Mouse (Mus musculus) ovary, adult 18-20 months (tissue): ENCODE data around the gene Hbq1a.
"Not testable (repeated sequence)": the region's sequence is repeated elsewhere in the genome, so short reads cannot be mapped to it uniquely, and the experiment has no call there.

ENCODE experiments used
- DNase-seq: peaks from one replicate; pipeline ENCODE4 v3.0.0; 2022; ENCODE audit warnings: low spot score, mixed read lengths

Hbq1a gene

DNA sequence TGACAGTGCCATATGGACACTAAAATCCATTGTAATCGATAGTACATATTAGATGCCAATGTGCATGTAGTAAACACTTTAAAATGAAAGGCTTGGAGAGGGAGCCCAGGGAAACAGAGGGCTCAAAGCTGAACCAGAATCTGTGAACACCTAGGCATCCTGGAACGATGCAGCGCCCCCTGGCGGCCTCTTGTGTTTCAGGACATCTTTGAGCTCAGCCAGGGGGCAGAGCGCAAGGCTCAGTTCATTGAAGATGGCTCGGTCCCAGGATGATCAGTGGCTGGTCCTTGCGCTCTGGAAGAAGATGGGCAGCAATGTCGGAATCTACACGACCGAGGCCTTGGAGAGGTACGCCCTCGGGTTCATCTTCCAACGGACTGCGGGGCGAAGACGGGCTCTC lies at the start of gene Hbq1a:
TSS of gene Hbq1a (plus strand) at position 205 of the 400 bp plus-strand sequence.
- DNase-seq, result not testable (repeated sequence)

DNA sequence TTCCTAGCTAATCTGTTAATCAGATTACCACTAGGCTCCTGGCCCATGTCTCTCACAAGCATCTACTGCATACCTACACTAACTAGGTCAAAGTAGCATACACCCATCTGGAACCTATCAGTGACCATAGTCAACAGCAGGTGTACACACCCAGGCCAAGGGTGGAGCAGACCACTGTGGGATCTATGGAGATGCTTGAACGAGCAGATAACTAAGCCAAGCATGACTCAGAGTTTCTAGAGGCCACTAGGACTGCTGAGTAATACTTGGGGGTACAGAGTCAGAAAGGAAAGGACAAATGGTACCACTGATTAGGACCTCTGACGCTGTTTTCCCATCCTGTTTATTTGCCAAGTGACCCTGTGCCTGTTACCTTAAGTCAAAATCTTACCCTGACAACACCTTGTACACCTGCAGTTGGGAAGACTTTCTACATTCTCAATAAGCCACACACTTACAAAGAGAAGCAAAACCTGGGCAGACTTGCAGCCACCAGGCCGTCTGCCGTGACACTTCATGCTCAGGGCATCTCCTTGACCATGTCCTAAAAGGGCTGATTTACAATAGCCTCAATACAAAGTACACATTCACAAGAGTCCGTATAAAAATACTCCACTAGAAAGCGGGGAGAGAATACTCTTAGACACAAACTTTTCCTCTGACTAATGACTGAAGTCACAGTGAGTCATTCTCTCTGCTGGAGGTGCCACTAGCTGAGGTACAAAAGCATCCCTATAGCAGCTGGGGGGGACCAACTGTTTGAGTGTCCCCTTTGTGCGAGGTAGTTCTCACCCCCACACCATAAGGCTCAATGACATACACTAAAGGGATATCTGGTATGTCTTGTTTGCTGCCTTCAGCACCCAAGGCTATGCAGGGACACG lies 48.7 kb upstream of the Hbq1a start:
- DNase-seq, result no peak

DNA sequence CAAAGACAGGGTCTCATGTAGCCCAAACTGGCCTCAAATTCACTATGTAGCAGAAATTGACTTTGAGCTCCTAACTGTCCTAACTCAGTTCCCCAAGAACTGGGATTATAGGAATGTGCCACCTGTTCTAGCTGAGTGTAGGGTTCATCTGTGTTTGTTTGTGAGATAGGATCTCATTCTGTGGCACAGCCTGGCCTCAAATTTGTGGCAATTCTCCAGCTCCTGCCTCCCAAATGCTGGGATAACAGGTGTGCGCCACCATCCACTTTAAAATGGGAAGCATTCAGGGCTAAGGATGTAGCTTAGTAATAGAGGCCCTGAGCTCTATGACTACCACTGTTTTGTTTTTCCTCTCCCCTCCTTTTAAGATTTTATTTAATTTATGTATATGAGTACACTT lies 46.7 kb upstream of the Hbq1a start:
- DNase-seq, result no peak

DNA sequence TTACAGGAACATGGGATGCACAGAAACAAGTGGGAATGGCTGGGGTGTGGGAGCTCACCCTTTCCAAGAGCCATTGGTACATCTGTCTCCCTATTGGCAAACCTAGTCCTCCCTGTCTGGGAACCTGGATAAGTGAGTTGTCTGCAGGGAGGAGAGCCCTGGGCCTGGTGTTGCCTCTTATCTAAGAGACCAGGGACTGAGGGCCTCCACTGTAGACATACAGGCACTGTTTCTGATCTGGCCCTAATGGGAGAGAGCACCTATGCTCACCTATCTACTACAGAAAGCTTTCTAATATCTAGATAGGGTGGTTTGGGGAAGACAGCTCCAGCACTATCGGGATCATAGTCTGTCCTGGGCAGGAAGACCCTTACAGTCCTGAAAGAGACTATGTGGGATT lies 43.7 kb upstream of the Hbq1a start:
- no peak for DNase-seq

DNA sequence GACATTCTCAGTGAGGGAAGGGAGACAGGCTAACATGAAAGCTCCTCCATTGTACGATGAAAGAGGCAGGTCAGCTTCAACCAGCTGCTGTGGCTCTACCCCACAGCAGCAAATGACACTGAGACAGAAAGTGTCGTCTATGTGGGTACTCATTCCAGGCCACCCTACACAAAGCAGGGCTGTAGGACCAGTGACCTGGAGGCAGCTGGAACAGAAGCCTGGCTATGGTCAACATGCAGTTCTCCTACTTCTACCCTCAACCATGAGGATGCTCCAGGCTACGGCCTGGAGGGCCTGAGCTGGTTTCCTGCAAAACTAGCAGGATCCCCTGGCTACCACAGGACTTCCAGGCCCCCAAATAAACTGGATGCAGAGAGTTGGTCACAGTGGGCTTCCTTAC lies 43.3 kb upstream of the Hbq1a start:
- no peak for DNase-seq

DNA sequence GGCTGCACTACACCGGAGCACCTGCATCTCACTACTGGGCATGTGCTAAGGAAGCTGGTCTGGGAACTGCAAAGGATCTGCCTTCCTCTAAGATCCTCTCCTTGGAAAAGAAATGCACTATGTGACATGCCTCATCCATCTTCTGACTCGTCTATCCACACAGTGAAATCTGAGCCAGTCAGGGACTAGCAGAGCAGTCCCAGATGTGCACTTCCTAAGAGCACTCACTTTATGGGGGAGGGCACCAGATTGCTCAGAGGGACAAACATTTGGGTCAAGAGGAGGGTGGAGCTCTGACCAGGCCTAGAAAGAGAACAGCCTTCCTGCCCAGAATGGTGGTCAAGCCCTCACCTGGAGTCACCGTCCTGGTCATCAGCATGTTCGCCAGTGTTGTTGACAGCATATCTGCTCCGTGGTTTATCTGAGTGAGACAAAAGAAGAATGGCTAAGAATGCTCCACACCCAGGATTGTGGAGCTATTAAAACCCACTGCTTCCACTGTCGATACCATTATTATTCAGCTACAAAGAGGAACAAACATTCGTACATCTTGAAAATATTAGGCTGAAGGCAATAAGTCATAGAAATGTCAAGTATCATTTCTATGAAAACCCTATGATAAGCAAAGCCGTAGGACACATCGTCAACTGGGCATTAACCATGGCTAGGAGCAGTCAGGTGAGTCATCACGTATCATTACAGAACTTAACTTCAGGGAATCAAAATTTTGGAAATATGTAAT lies 37.0 kb upstream of the Hbq1a start:
- DNase-seq, result no peak

DNA sequence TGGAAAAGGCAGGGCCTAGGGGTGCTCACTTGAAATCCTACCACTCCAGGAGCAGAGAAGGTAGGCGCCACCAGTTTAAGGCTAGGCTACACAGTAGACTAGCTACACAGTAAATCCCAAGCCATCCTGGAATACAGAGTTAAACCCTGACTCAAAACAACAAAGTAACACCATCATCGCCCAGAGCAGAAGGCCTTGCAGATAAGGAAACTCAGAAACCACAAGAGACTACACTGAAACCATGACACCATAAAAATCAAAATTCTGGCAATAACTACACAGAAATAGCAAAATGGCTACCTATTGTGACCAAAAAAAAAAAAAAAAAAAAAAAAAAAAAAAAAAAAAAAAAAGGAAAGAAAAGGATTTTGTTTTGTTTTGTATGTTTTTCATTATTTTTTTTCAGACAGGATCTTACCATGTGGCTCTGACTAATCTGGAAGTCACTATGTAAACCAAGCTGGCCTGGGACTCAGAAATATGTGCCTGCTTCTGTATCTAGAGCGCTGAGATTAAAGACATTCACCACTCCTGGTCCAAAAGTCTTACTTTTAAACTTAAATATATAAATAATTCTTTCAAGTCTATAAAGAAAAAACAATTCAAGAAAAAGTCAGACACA lies 34.6 kb upstream of the Hbq1a start:
- DNase-seq, result no peak

DNA sequence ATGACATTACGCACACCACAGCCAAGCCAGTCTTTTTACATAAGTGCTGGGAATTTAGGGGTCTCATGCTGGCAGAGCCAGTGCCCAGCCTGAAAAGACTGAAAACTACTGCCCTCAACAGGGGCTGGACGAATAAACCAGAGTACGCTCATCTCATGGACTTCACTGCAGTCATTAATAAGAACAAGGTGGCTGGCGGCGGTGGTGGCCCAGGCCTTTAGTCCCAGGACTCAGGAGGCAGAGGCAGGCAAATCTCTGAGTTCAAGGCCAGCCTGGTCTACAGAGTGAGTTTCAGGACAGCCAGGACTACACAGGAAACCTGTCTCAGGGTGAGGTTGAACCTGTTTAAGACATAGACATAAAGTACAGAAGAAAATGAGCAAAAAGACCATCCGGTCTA lies 33.7 kb upstream of the Hbq1a start:
- DNase-seq, result no peak

DNA sequence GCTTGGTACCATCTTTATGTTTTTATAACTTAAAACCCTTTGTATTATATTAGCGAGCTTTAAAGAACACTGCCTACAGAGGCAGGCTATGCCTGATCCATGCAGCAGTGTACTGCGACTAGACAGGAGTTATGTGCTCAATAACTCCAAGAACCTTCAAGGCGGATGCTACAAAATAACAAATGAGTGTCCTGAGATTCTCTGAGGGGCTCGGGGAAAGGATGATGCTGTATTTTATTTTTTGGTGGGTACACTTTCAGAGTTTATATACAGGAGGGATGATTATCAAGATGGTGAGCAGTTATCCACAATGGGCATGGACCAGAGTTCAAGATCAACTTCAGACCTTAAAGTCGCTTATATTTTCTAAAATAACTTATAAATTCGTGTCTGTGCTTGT lies 33.1 kb upstream of the Hbq1a start:
- DNase-seq, result no peak

DNA sequence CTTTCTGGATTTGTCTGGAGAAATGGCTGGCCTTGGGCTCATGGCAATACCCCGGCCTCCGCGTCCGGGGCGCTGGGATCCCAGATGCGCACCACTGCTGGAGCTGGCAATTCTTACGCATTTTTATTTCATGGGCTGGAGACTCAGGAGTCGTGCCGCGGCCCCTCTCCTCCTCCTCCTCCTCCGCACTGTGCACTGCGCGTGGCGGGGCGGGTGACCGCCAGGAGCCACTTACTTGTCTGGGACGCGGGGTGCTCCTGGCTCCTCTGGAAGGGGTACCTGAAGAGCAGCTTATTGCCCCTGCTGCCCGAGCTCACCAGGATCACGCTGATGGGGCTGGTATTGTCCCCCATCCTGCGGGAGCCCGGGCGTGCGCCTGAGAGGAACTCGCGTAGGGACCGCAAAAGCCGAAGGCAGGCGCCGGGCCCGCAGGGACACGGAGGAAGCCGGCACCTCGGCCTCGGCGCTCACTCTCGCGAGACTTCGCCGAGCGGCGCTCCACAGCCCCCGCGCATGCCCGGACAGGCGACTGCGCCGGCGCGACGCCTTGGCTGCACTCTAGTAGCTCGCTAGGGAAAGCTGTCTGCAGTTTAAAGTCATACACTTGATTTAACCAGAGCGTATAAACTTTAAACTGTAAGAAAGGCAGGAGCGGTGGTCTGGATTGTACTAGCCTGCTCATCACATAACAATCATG lies 32.5 kb upstream of the Hbq1a start, which contains the start of gene Nprl3:
TSS of gene Nprl3 (minus strand) at position 520 of the 697 bp plus-strand sequence.
- DNase-seq, result peak; percentile 93

DNA sequence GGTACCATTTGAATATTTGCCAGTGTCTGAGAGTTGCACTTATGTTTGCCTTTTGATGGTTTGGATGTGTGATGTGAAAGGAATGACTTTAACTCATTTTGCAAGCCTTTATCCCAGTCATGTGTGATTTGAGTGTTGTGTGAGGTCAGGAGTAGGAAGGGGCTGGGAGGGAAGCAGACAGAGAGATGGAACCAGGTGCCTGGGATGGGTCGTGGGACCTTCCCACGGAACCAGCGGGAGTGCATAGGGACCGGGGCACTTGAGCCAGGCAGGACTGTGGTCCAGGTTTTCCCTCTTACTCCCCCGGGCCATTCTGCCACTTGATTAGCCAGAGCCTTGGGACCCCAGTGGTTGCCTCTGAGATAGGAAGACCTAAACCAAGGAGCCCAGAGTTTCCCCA lies 31.9 kb upstream of the Hbq1a start:
- DNase-seq, result no peak

DNA sequence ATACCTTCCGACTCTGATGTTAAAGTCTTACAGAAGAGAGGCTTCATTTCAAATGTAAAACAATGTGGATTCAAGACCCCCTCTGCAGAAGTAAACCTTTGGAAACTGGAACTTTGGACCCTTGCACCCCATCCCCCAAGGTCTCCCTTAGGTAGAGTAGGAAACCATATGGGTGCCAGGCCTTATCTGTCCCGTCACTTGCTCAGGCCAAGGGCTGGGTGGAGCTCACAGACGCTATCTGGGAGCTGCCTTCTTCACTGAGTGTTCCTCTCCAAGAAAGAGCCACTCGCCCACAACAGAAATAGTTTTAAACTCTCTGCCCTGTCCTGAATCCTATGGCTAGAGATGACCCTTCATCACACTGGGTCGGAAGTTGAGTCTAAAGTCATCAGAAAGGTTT lies 30.9 kb upstream of the Hbq1a start:
- no peak for DNase-seq

DNA sequence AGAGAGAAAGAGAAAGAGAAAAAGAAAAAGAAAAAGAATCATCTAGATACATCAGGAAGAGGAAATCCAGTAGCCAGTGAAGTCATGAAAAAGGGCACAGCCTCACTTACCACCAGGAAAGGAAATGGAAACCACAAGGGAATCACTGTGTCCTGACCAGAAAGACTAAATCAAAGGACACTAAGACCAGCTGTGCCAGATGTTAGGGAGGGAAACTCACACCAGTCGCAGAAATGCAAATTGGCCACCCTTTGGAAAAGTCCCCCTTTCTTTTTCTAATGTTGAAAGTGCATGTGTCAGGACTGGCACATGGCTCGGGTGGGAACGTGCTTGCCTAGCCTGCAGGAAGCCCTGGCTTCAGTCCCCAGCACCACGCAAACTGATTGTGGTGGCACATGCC lies 28.7 kb upstream of the Hbq1a start:
- DNase-seq, result no peak

DNA sequence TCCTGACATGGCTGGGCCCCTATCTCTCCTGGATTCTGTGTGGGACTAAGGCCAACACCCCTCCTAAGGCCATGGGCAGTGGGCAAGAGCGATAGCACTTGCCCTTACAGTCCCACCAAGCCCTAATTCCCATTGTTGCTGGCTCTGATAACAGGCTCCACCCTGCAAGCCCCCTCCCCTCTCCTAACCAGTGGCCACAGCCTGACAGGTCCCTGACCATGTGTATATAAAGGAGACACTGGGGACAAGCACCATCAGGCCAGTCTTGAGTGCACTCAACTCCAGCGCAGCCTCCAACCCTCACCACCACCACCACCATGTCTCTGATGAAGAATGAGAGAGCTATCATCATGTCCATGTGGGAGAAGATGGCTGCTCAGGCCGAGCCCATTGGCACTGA lies 23.5 kb upstream of the Hbq1a start, which contains the start of gene Hba-x:
TSS of gene Hba-x (plus strand) at position 54 of the 400 bp plus-strand sequence.
- no peak for DNase-seq

DNA sequence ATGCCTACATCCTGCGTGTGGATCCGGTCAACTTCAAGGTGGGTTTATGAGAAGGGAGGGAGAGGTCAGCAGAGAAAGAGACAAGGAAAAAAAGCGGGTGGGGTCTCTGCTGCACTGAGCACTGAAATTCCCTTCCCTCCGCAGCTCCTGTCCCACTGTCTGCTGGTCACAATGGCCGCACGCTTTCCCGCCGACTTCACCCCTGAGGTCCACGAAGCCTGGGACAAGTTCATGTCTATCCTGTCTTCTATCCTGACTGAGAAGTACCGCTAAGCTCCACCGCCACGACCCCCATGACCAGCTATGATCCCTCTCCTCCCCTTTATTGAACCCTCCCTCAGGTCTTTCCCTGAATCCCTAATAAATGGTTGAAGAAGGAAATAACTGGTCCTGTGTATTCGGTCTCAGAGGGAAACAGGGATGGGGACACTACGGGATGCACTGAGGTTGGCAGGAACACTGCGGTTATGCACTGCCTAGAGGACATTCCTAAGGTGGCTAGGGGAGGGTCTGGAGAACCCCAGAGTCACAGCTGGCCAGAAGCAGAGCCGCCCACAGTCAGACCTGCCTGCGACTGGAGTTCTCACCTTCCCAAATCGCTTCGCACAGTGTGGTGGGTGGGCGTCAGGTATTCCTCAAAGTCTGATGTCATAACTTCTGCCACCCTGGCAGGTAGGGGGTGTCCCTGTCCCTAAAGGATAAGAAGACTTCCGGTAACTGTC lies 22.0 kb upstream of the Hbq1a start:
- DNase-seq, result no peak

DNA sequence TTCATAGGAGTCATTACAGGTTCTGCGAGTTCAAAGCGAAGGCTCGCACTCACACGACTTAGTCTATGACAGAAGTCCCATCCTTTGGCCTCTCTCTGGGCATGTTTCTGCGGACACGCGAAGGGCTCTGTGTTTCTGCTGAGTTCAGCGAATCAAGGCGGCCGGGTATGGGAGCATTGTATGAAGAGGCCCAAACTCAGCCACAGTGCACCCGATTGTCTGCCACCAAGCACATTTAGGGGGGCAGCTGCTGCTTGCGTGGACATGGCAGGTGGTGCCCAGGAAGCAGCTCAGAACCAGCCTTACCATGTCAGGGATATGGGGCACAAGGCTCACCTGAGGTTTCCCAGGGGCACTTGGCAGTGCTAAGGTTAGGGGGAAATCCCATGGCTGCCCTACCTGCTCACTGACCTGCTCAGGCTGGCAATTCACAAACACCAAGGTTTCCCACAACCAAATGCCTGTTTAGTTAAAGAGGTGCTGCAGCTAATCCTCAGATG lies 21.4 kb upstream of the Hbq1a start:
- no peak for DNase-seq

DNA sequence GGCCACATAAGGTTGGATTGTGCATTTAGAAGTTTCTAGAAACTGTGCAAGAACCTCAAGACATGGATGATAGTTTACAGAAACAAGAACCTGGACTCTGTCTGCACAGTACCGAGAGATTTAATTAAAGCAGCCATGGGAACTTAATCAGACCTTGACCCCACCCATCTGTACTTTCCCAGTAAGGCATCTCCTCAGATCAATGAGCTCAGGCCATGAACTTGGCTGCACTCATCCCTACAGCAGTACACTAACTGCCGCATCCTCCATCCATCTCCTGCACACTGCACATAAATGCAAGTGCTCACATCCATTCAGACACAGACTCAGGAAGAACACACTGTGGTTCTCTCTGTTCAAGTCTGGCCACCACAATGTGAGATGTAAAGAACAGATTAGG lies 19.2 kb upstream of the Hbq1a start:
- DNase-seq, result no peak

DNA sequence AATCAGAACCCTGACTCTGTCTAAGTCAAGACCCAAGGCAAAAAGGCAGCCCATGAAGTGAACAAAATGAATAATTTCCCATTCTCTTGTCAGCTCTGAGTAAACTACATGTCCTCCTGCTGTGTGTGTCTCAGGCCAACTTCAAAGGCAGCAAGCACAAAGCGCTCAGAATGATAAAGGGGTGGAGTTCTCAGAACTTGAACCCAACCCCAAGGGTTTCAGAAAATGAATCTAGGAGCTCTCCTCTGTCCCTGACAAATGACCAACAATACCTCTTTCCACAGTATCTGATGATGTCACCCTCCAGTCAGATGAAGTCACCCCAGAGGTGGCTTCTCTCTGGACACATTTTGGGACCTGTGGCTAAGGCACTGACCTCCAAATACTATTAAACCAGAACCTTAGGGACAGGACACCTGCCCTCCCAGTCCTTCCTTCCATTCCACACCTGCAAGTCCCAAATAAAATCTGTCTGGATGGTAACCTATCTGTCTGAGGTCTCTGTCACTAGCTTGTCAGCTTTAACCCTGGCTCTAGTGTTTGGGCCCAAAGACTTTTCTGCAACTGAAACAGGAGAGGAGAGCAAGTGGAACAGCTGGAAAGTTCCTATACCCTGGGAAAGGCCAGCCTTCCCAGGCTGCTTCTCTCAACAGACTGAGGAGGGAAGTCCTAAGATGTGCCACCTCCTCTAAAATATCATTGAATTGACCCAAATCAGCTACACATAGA lies 18.3 kb upstream of the Hbq1a start:
- no peak for DNase-seq

DNA sequence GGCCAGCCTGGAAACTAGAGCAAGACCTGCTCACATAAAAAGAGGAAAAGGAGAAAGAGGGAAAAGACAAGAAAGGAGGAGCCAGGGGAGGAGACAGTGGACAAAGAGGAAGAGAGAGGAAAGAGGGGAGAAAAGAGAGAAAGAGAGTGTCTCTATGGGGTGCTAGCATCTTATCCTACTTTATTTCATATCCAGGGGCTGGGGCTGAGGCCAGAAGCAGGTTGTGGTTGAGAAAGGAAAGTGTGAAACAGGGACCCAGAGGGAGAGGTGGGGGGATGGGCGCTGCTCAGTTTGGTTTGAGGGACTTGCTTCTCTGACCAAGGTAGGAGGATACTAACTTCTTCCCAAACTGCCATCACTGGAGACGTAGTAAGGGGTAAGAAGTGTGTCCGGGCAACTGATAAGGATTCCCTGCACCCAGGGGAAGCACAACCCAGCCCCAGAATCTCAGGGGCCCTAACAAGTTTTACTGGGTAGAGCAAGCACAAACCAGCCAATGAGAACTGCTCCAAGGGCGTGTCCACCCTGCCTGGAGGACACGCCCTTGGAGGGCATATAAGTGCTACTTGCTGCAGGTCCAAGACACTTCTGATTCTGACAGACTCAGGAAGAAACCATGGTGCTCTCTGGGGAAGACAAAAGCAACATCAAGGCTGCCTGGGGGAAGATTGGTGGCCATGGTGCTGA lies 16.6 kb upstream of the Hbq1a start, which contains the start of gene Hba-a1:
TSS of gene Hba-a1 (plus strand) at position 421 of the 687 bp plus-strand sequence.
- DNase-seq, result not testable (repeated sequence)

DNA sequence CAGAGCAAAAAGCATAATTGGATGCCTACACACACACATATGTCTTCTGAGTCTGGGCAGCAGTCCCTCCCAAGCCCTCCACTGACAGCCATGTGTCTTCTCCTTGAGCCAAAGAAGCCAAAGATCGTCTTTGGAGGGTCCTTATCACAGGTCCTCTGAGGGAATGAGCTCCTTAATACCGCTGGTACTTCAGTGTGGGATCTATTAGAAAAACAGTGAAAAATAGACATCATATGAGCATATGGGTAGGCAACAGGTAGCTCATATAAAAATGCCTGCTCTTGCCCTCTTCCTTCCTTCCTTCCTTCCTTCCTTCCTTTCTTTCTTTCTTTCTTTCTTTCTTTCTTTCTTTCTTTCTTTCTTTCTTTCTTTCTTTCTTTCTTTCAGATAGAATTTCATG lies 15.3 kb upstream of the Hbq1a start:
- DNase-seq, result not testable (repeated sequence)
